Mouse (Mus musculus): ENCODE results near the gene Pbx3. TPM values are rescaled to one million over a fixed set of nuclear protein-coding genes. Genes with fewer than 3 reads are reported as not detected.

Gene Pbx3
- polyA plus RNA-seq (2012; rRNA removed): 94.2 and 108 TPM in 2 replicates

GRCm38 (mm10) chr2:34372305-34373301, at the start of gene Pbx3:
Pbx3 (minus strand) TSS chr2:34373142.

GRCm38 (mm10) chr2:34406601-34407464, 33.9 kb upstream of the Pbx3 start, which contains the start of gene Mapkap1:
Mapkap1 (plus strand) TSS chr2:34406771.

Other genes starting within 250 kb of the Pbx3 start
- 72.3 and 77.6 TPM in 2 replicates for gene Mapkap1, start 33.6 kb upstream of the Pbx3 start, polyA plus RNA-seq (2012; rRNA removed)